Mouse (Mus musculus) duodenum, adult 2 months (tissue): ENCODE data around the gene Cdk18. TPM values are rescaled to one million over a fixed set of nuclear protein-coding genes. Genes with fewer than 3 reads are reported as not detected.

ENCODE experiments used
- polyA plus RNA-seq: library from polyadenylated mRNA; depleted of rRNA; stranded (reverse); fragments of >200 nt; gene quantifications from 2 replicates; pipeline ENCODE4 v1.2.3, GENCODE M21; 2012; ENCODE audit warnings: low replicate concordance; rRNA removed

Gene Cdk18
- 153 and 183 TPM in 2 replicates for polyA plus RNA-seq

GRCm38 (mm10) chr1:132139416-132139864 lies at the start of gene Cdk18:
Cdk18 (minus strand) TSS chr1:132139684.

DNA sequence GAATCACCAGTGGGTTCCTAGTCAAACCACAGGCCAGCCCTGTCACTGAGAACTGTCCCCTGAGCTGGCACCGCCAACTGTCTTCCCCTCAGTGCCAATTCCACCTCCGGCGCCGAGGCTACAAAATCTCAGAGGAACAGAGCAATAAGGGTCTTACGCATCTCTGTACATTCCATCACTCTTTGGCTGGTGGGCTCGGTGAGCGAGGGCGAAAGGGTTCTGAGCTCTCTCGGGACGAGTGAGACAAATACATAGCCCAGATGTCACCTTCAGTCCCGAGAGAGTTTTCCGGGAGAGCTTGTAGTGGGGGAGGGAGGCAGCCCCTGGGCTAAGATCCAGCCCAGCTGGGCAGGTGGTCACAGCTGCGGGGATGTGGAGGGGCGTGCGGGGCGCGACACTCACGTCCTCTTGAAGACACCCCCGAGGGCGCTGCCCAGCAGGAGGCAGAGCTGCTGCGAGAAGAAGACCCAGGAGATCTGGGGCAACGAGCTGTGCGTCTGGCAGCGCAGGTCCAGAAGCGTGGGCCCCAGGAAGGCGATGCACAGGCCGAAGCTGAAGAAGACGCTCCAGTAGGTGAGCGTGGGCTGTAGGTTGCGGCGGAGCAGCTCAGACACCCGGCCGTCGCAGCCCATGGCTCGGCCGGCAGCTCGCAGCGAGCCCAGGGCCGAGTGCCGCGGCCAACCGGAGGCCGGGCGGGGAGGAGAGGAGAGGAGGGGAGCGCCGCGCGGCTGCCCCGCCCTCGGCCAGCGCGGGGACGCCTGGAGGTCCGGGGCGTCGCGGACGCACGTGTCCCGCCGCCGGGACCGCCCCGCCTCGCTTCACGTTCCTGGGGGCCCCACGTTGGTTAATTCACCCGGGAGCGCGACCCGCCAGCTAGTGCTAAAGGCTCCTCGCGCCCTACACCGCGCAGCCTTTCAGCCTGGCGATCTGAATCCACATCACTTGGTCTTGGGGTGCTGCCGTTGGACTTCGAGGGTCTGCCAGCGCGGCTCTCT lies 71.9 kb downstream of the Cdk18 start, which contains the start of gene Mfsd4a:
TSS of gene Mfsd4a (minus strand) at position 802 of the 995 bp plus-strand sequence.

Other genes starting within 250 kb of the Cdk18 start
- gene Nucks1, start 229.2 kb downstream of the Cdk18 start, polyA plus RNA-seq, result 1.3 and 1.4 TPM in 2 replicates
- gene Slc45a3, start 176.7 kb downstream of the Cdk18 start, polyA plus RNA-seq, result 2.1 and 12.5 TPM in 2 replicates
- gene Elk4, start 132.1 kb downstream of the Cdk18 start, polyA plus RNA-seq, result 7.6 and 11.7 TPM in 2 replicates
- 11.2 and 36.9 TPM in 2 replicates for gene Mfsd4a, start 71.6 kb downstream of the Cdk18 start, polyA plus RNA-seq
- gene Lemd1, start 51.7 kb upstream of the Cdk18 start, polyA plus RNA-seq, result not detected in 2 replicates
- gene AC124108.1, start 51.8 kb upstream of the Cdk18 start, polyA plus RNA-seq, result not detected in 2 replicates
- gene Gm10188, start 90.1 kb upstream of the Cdk18 start, polyA plus RNA-seq, result not detected in 2 replicates
- gene Klhdc8a, start 158.9 kb upstream of the Cdk18 start, polyA plus RNA-seq, result 0.71 and 0.77 TPM in 2 replicates
- 17.4 and 74.3 TPM in 2 replicates for gene Nuak2, start 176.4 kb upstream of the Cdk18 start, polyA plus RNA-seq